Mouse (Mus musculus) myocyte (in vitro differentiated cells): Measurements from ENCODE around the gene Exosc2. TPM values are rescaled to one million over a fixed set of nuclear protein-coding genes. Genes with fewer than 3 reads are reported as not detected.
"Not testable (repeated sequence)": the region's sequence is repeated elsewhere in the genome, so short reads cannot be mapped to it uniquely, and the experiment has no call there.

ENCODE experiments used
- H3K27me3 ChIP-seq: one replicate; pipeline ENCODE4 v1.6.1; 2011; ENCODE audit not compliant: control insufficient read depth, insufficient read depth, insufficient read length
- H3K36me3 ChIP-seq: one replicate; pipeline ENCODE4 v1.6.1; 2011; ENCODE audit not compliant: control insufficient read depth, insufficient read depth
- H3K4me2 ChIP-seq: one replicate; pipeline ENCODE4 v1.6.1; 2011; ENCODE audit warnings: low read depth, control low read depth
- H3K4me3 ChIP-seq: one replicate; pipeline ENCODE4 v1.5.1; 2011; ENCODE audit warnings: mild to moderate bottlenecking, control low read depth, moderate library complexity
- H3K79me2 ChIP-seq: one replicate; pipeline ENCODE4 v1.6.1; 2011; ENCODE audit not compliant: control insufficient read depth, insufficient read depth
- H3ac ChIP-seq: one replicate; pipeline ENCODE4 v1.6.1; 2011; ENCODE audit not compliant: control insufficient read depth, insufficient read length
- CEBPB ChIP-seq: IDR thresholded peaks from 2 replicates; pipeline ENCODE4 v1.6.1; 2011; ENCODE audit warnings: mild to moderate bottlenecking, moderate library complexity; ENCODE audit not compliant: poor library complexity, insufficient read depth, severe bottlenecking
- E2F4 ChIP-seq: IDR thresholded peaks from one replicate; pipeline ENCODE4 v1.6.1; 2011; ENCODE audit warnings: mild to moderate bottlenecking, control low read depth, moderate library complexity; ENCODE audit not compliant: insufficient read depth
- MAX ChIP-seq: IDR thresholded peaks from one replicate; pipeline ENCODE4 v1.6.1; 2011; ENCODE audit warnings: low read depth, mild to moderate bottlenecking, control low read depth
- MYOD1 ChIP-seq, 3 experiments: IDR thresholded peaks; one replicate each; pipeline ENCODE4 v1.6.1; 2011; ENCODE audit warnings: control low read depth in 2 of 3, low read depth in 2 of 3, mild to moderate bottlenecking in 2 of 3, moderate library complexity in 1 of 3; ENCODE audit not compliant: insufficient read length in 2 of 3, control insufficient read depth in 1 of 3
- MYOG ChIP-seq, 3 experiments: IDR thresholded peaks; one replicate each; pipeline ENCODE4 v1.6.1; 2011; ENCODE audit warnings: control low read depth in 2 of 3, low read depth in 2 of 3, mild to moderate bottlenecking in 2 of 3; ENCODE audit not compliant: insufficient read length in 2 of 3, control insufficient read depth in 1 of 3, insufficient read depth in 1 of 3
- POLR2A ChIP-seq: IDR thresholded peaks from one replicate; pipeline ENCODE4 v1.6.1; 2011; ENCODE audit warnings: low read depth, mild to moderate bottlenecking, control low read depth, moderate library complexity; ENCODE audit not compliant: insufficient read length
- POLR2AphosphoS2 ChIP-seq: IDR thresholded peaks from one replicate; pipeline ENCODE4 v1.6.1; 2011; ENCODE audit warnings: low read depth, control low read depth; ENCODE audit not compliant: insufficient read length
- REST ChIP-seq: IDR thresholded peaks from one replicate; pipeline ENCODE4 v1.6.1; 2011; ENCODE audit warnings: mild to moderate bottlenecking, control low read depth, moderate library complexity; ENCODE audit not compliant: insufficient read depth, insufficient read length
- SRF ChIP-seq: IDR thresholded peaks from one replicate; pipeline ENCODE4 v1.6.1; 2011; ENCODE audit warnings: low read depth; ENCODE audit not compliant: control insufficient read depth, insufficient read length
- TCF12 ChIP-seq: IDR thresholded peaks from one replicate; pipeline ENCODE4 v1.6.1; 2011; ENCODE audit warnings: mild to moderate bottlenecking, control low read depth; ENCODE audit not compliant: poor library complexity, insufficient read depth, severe bottlenecking
- TCF3 ChIP-seq: IDR thresholded peaks from one replicate; pipeline ENCODE4 v1.6.1; 2011; ENCODE audit warnings: low read depth, control low read depth; ENCODE audit not compliant: insufficient read length
- USF1 ChIP-seq: IDR thresholded peaks from one replicate; pipeline ENCODE4 v1.6.1; 2011; ENCODE audit warnings: low read depth, mild to moderate bottlenecking, control low read depth, moderate library complexity
- polyA plus RNA-seq: library from polyadenylated mRNA; unstranded; fragments of >200 nt; fragmentation: generic; extraction: Trizol; gene quantifications from one replicate; pipeline ENCODE4 v1.2.1, GENCODE M21; 2012; ENCODE audit warnings: missing spikeins

Exosc2 gene
- polyA plus RNA-seq, 1 experiment = 25.4 TPM

DNA sequence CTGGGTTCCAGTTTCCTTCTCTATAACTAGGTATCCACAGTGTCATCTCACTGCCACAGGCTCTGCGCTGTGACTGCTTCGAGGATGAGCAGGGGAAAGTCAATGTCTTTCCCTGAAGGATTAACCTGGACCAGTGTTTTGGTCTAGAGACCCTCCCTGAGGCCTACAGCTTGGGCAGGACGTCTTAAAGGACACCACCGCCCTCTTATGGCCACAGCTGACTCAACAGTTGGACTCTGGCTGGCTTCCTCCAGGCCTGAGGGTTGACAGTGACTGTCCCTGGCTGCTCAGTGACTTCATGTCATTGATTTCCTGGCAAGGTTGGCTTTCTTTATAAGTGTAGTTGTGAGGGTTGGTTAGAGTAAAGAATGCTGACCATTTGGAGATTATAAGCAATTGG is 3.2 kb upstream of the Exosc2 start:
- no peak overlapping the region for H3ac ChIP-seq
- H3K4me3 ChIP-seq = no peak overlapping the region
- peaks cover 11% of the 10 kb centered on the region for H3K79me2 ChIP-seq
- H3K4me2 ChIP-seq = no peak overlapping the region
- H3K36me3 ChIP-seq = no peaks in the 10 kb centered on the region
- H3K27me3 ChIP-seq = peaks cover 14% of the 10 kb centered on the region
- TF ChIP-seq TCF12 = no peak

DNA sequence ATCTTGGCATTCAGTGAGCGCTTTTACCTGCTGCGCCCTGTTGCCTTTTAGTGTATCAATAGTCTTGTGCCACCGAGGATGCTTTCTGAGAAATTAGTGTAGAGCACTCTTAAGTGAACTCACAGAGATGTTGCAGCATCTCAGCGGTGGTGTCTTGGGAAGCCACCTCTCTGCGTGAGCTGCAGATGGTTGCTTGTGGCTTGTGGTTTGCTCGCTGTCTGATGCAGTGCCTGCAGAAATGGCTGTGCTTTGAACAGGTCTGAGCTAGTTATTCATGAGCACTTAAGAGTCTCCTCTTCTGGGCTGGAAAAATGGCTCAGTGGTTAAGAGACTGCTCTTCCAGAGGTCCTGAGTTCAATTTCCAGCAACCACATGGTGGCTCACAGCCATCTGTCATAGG is 8.1 kb downstream of the Exosc2 start:
- no peaks in the 10 kb centered on the region for H3K27me3 ChIP-seq
- H3K79me2 ChIP-seq = peaks cover 3% of the 10 kb centered on the region
- H3ac ChIP-seq = no peak overlapping the region
- no peak for TF ChIP-seq USF1
- no peak for TF ChIP-seq POLR2AphosphoS2
- TF ChIP-seq SRF = no peak
- no peak for TF ChIP-seq E2F4
- TF ChIP-seq REST = no peak
- TF ChIP-seq TCF12 = no peak
- no peak for TF ChIP-seq POLR2A
- TF ChIP-seq MYOD1 (IDR thresholded peaks at IDR 0.05; ENCODE audit: control insufficient read depth in 1 of 3, insufficient read length in 2 of 3, low read depth in 2 of 3) = no peak
- TF ChIP-seq CEBPB = no peak
- H3K36me3 ChIP-seq = peaks cover 29% of the 10 kb centered on the region
- H3K4me2 ChIP-seq = no peak overlapping the region
- H3K4me3 ChIP-seq = no peak overlapping the region

- H3ac ChIP-seq, H3K27me3 ChIP-seq, H3K4me2 ChIP-seq, H3K4me3 ChIP-seq, H3K79me2 ChIP-seq: not testable (repeated sequence)
- H3K36me3 ChIP-seq = peaks cover 16% of the 10 kb centered on the region
These were observed 10.7 kb downstream of the Exosc2 start for GRCm38 (mm10) chr2:31681051-31681707.

GRCm38 (mm10) chr2:31681731-31682235 is 11.3 kb downstream of the Exosc2 start:
- no peak overlapping the region for H3ac ChIP-seq
- no peaks in the 10 kb centered on the region for H3K27me3 ChIP-seq
- peaks cover 16% of the 10 kb centered on the region for H3K36me3 ChIP-seq
- no peaks in the 10 kb centered on the region for H3K79me2 ChIP-seq
- TF ChIP-seq TCF12 = no peak
- TF ChIP-seq MYOG (IDR thresholded peaks at IDR 0.05; ENCODE audit: control insufficient read depth in 1 of 3, insufficient read depth in 1 of 3, insufficient read length in 2 of 3, low read depth in 2 of 3) = no peak
- TF ChIP-seq USF1 = no peak
- TF ChIP-seq SRF = no peak
- TF ChIP-seq TCF3 = no peak
- TF ChIP-seq POLR2A = no peak
- TF ChIP-seq MAX = no peak
- TF ChIP-seq E2F4 = no peak
- no peak for TF ChIP-seq CEBPB
- TF ChIP-seq MYOD1 (IDR thresholded peaks at IDR 0.05; ENCODE audit: control insufficient read depth in 1 of 3, insufficient read length in 2 of 3, low read depth in 2 of 3) = no peak
- no peak for TF ChIP-seq REST
- no peak for TF ChIP-seq POLR2AphosphoS2
- H3K4me2 ChIP-seq = no peak overlapping the region
- no peak overlapping the region for H3K4me3 ChIP-seq

DNA sequence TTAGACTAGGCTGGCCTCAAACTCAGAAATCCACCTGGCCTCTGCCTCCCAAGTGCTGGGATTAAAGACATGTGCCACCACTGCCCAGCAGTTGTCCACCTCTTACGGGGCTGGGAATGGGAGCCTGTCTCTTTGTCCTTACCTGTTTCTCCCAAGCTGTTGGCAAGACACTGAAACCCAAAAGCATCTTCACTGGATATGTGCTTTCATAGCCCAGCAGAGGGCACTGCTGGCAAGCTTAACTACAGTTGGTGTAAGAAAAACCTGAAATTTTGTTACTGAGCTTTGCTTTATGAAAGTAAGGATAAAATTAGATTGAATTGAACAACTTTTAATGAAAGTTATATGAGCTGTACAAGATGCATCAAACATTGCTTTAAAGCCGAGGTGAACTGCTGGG is 13.2 kb downstream of the Exosc2 start:
- no peak overlapping the region for H3K4me2 ChIP-seq
- H3ac ChIP-seq = no peak overlapping the region
- peaks cover 16% of the 10 kb centered on the region for H3K36me3 ChIP-seq
- TF ChIP-seq E2F4 = no peak
- no peak for TF ChIP-seq MYOG (IDR thresholded peaks at IDR 0.05; ENCODE audit: control insufficient read depth in 1 of 3, insufficient read depth in 1 of 3, insufficient read length in 2 of 3, low read depth in 2 of 3)
- no peak for TF ChIP-seq MAX
- no peak for TF ChIP-seq TCF12
- TF ChIP-seq CEBPB = no peak
- TF ChIP-seq TCF3 = no peak
- no peak for TF ChIP-seq MYOD1 (IDR thresholded peaks at IDR 0.05; ENCODE audit: control insufficient read depth in 1 of 3, insufficient read length in 2 of 3, low read depth in 2 of 3)
- no peak for TF ChIP-seq USF1
- no peak for TF ChIP-seq SRF
- no peak for TF ChIP-seq POLR2AphosphoS2
- no peak for TF ChIP-seq REST
- no peak for TF ChIP-seq POLR2A
- no peaks in the 10 kb centered on the region for H3K27me3 ChIP-seq
- H3K4me3 ChIP-seq = no peak overlapping the region
- H3K79me2 ChIP-seq = no peaks in the 10 kb centered on the region
